Mouse (Mus musculus) telencephalon, adult 2 months (tissue): ENCODE measurements at regions not wholly inside any gene's neighbourhood (a gene's known extent, or its start where the extent isn't known, plus 50 kb on each side); places are given as distances from the start of the nearest gene placed in this dataset.

Source experiments
- DNase-seq: peaks from one replicate; pipeline ENCODE4 v3.0.0-alpha.2; 2011; ENCODE audit warnings: low read depth, low spot score

DNA sequence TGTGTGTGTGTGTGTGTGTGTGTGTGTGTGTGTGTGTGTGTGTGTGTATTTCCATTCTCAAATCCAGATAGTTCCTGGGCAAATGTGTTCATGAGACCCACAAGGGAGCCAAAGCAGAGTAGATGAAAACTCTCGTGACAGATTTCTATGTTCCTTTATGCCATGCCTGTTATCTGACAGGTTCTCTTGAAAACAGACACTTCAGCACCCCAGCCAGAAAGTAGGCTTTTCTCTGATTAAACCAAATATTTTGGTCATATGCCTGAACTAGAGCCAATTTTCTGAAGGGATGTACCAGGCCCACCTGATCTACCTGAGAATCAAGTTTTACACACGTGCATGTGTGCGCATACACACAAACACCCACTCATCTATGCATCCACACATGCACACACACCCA is 95.5 kb downstream of the Psat1 start:
- no peak for DNase-seq

DNA sequence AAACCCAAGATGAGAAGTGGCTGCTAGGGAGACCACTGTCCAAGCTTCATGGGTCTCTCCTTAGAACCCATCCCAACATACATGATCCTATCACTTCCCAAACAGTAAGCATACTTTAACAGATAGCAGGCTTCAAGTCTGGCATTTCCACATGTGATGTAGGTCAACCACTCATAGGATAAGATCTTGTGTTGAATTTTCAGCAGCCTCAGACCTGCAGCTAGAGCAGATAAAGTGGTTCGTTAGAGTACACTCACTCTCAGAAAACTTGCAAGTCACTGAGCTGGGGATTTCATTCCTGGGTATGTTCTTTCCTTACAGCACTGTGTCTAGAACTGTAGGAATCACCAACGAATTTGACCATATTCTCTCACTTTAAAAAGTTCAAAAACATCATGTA is 96.4 kb downstream of the Psat1 start:
- no peak for DNase-seq

DNA sequence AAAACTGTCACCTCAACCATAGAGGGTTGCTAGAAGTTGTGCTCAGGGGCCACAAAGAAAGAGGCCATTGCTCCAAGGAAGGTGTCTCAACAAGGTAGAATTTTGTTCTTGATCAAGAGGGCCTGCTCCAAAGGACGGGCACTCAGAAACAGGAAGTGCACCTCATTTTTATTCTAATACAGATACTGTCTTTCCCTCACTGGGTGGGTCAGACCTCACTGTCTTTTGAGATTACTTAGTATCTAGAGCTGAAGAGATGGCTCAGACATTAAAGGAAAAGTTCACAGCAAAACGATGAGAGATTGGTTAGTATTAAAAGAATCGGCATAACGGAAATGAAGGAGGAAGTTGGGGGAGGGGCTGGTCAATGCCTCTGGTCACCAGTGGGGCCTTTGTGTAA is 97.9 kb downstream of the Psat1 start:
- no peak for DNase-seq

DNA sequence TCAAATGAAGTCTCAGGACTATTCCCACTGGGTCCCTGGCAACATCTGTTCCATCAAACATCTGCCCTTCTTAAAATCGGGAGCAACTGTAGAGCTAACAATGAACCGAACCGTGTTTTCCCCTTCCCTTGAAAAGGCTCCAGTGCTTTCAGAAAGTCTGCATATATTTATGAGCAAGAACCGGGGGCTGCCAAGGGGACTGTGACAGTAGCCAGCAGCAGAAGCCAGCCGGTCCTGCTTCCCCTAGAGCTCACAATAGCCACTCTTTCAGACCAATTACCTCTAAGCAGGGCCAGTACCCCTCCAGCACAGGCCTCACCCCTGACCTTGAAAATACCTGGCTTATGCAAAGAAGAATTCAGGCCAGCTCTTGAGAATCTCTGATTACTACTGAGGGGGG is 108.8 kb downstream of the Psat1 start:
- no peak for DNase-seq

DNA sequence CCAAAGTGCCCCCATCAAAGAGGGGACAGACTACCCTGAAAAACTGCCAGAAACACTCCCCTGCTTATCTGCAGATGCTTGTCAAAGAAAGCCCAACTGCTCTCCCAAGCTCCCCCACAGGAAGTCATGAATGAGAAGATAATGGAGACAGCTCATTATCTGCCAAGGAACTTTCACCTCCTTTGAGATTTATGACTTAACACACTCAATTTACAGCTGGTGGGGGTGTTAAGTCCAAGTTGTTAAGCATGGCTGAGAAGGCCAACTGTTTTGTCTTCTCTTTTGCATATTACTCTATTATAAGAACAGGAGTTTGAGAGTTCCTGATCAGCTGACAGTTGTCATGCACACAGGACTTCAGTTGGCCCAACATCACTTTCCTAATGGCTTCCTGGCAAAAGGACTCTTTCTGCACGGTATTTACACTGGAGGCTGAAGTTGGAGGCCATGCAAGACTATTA is 109.4 kb downstream of the Psat1 start:
- DNase-seq, result no peak

DNA sequence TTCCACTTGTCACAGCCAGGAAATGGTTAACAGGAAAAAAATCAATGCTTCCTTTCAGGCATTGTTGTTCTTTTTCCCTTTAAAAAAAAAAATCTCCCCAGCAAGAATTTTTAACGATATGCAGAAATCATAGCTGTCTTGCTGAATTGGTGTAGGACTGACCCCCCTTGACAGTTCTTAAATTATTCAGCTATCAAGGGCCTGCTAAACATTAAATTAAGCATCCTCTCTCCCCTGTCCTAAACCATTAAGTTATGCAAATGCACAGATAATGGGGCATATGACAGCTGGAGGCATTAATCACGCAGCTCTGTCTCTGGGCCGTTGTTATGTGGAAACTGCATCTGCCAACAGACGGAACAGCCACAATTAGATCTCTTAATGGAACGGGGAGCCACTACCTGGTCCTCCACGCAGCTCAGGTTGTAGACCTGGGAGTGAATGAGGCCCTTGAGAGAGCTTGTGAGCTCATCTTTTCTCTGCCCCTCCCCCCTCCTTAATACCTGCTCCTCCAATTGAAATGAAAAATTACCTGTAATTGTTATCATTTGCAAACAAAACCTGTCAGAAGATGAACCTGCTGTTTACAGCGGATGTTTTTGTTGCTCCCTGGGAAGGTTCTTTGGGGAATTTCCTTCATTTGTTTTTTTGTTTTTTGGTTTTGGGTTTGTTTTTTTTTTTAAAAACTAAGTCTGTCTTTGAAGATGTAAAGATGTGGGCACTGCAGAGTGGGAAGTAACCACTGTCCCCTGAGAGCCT is 110.0 kb downstream of the Psat1 start:
- no peak for DNase-seq

DNA sequence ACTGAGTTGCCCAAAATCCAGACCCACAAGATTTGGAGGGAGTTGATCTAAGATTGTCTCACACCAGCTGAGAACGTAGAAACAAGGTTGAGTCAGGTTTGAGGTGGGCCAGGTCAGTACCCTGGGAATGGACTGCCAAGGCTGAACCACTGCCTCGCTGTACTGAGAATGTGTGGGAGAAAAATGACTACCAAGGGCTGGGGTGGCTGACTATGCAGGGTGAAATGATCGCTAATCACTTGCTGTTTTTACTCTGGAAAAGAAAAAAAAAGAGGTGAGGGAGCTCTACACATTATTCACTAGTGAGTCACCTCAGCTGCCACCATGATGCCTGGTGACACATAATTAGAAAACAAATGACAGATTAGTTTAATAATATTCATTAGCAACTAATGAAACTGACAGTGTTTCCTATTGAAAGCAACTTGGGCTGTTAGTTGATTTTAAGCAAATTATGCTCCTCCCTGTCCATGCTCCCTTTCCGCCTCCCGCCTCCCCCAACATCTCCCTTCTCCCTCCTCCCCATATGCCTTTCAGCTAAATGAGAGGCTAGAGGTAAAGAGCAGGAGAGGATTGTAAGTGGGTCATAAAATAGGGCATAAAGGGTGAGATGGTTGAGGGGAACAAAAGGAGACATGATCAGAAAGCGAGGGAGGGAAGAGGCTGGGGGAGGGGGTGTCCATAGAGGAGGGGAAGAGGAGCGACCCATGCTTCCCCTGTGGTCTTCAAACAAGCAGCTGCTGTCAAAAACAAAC is 110.8 kb downstream of the Psat1 start:
- no peak for DNase-seq

DNA sequence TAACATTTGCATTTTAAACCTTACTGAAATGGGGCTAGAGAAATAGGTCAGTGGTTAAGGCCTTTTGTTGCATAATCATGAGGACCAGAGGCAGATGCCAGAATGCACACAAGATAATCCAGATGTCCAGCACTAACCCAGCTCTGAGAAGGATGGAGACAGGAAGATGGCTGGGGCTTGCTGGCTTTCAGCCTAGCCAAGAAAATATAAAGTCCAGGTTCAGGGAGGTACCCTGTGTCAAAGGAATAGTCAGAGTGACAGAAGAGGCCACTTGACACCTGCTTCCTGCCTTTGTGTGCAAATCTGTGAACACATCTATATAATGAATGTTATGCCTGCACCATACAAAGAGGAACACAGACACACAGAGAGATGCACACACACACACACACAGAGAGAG is 116.8 kb downstream of the Psat1 start:
- no peak for DNase-seq

DNA sequence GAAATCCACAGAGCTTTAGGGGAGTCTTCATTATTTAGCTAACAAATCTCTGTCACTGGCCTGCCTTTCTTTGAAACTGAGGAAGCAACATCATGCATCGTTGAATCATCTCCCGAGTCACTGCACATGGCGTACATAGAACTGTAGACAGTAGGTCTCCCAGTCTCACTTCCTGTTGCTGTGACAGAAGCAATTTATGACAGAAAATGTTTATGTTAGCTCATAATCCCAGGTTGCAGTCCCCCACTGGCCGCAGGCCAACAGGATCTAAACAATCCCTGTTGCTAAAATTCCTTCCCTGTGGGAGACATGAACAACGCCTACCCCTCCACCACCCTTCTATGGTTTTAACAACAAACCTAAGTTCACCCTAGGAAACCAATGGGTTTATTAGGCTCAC is 118.0 kb downstream of the Psat1 start:
- no peak for DNase-seq

DNA sequence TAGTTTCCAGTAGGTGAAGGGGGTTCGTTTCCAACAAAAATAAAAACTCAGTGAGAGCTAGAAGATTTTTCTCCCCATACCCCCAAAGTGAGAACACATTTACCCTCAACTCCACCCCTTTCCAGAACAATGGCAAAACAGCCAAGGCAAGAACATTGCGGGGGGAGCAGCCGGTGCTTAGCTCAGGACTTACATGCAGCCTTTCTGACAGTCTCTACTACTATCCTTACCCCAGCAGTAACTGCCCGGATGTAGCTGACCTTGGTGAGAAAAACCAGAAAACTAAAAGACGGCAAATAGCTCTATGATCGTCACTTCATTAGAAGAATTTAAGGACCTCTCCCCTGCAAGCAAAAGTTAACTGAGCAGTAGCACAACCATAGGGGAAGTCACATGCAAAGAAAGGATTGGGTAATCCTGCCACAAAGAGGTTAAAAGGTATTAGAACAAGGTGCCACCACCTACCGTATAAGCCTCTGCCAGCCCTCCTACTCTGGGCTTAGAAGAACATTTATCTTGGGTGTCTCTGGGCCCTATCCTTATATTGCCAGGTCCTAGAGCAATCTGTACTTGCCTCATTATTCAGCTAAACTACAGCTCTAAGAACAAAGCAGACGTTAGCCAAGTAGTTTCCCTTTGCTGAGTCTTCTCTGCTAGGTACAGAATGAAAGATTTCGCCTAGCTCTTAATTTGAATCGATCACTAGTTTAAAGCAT is 119.0 kb downstream of the Psat1 start:
- no peak for DNase-seq

DNA sequence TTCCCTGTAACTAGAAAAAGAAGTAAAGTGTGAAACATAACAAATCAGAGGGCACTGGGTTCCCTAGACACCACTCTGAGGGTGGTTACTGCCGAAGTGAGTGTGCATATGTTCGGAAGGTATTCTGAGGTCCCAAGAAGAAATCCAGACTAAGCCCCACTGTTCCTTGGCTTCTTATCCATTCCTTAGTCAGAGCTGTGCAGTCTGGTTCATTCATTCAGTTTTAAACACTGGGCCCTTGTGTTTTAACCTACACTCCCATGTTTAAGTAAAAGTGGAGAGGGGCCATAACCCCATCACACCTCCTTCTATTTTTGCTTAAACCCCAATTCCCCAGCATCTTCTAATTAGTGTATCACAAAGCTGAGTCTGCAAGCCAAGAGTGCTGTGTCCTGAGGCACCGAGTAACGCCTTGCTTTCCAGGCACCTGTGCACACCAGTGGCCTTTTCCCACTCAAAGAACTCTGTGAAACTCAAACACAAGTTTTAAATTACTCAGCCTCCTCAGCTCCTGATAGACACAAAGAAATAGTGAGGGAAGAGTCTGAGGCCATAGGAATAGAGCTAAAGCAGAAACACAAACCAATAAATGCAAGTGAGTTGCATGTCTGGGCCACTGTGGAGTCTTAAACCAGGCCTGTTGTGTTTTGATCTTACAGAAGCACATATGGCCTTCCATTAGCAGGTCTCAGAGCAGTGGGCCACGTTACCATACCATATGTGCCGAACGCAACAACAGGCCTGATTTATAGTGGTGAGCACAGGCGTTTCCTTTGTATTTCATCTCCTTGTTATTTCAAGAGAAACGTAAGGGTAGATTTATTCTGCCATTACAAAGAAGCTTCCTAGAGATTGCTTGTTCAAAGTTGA is 119.8 kb downstream of the Psat1 start:
- DNase-seq, result no peak

DNA sequence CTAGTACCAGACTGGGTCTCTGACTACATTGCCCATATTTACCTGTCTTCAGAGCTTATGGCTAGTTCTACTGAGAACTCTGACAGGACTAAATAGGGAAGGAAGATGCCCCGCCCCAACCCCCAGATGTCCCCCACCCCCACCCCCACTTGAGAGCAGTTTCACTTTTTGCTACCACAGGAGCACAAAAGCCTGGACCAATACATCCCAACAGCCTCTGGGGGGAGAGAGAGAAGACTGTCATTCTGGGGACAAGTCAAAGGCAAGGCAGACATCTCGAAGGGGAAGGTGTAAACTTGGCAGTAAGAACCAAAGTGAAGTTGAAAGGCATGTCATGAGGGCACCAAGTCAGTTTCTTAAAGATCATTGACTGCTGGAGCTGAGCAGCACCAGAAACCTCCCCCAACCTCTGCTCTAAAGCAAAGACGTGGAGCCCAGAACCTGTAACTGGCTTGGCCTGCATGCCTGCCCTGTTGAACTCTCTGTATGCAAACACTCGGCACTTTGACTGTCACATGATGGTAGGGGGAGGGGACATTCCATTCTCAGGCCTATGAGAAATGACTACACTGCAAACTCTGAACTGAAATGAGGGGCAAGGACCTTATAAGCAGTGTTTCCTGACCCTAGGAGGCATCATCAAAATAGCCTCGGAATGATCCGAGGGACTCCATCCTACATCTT is 123.3 kb downstream of the Psat1 start:
- DNase-seq, result no peak

DNA sequence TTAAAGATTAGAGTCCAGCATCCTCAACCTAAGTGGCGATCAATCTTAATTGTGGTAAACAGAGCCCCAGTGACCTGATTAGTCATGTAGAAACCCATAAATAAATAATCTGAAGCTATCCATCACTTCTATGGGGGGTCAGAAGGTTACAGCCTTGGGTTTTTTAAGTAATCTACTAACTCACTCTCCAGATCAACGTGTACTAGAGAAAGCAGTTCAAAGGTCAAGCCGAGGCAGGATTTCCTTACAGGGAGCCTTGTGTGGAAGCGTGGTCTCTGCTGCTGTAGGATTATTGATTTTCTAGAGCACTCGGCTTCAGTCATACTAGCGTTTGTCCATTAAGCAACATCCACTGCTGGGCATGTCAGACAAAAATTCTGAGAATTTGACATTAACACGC is 127.1 kb downstream of the Psat1 start:
- DNase-seq, result no peak

DNA sequence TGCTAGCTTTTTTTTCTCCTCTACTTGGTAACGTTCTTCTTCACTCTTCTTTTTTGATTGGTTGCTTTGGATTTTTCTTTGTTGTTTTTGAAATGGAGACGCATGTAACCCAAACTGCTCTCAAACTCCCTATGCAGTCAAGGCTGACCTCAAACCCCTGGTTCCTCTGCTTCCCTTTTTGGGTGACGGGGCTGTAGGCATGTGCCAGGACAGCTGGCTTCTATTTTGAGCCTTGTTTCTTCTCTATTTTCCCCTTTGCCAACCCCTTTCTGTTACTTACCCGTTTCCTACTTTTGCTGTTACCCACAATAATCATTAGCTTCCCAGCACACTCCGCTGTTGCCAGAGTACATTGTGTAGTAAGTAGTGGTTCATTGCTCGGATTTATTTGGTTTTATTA is 132.0 kb downstream of the Psat1 start:
- no peak for DNase-seq

DNA sequence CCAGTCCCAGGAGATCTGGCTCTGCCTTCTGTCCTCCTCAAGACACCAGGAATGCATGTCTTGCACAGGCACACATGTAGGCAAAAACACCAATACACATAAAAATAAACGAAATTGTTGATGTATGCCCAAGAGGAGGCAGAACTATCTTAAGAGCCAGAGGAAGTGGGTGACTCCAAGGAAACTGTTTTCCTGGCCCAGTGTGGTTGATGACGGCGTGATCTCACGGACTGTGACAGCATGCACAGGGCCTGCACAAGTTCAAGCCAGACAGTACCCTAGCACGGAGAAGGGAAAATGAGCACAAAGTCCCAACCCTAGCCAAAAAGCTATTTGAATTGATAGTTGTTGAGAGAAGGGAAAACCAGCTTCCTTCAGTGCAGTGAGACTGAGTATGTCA is 138.1 kb downstream of the Psat1 start:
- DNase-seq, result no peak

DNA sequence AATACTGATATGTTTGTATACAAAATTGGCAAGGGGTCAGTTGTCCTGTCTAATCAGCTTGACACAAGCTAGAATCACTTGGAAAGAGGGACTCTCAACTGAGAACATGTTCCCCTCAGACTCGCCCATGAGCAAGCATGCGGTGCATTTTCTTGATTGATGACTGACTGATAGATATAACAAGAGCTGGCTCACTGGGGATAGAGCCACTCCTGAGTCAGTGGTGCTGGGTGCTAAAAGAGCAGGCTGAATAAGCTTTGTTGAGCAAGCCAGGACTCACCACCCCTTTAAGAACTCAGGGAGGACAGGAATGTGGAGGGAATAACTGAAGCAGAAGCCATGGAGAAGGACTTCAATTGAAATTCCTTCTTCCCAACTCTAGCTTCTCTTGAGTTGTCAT is 139.5 kb downstream of the Psat1 start:
- no peak for DNase-seq

DNA sequence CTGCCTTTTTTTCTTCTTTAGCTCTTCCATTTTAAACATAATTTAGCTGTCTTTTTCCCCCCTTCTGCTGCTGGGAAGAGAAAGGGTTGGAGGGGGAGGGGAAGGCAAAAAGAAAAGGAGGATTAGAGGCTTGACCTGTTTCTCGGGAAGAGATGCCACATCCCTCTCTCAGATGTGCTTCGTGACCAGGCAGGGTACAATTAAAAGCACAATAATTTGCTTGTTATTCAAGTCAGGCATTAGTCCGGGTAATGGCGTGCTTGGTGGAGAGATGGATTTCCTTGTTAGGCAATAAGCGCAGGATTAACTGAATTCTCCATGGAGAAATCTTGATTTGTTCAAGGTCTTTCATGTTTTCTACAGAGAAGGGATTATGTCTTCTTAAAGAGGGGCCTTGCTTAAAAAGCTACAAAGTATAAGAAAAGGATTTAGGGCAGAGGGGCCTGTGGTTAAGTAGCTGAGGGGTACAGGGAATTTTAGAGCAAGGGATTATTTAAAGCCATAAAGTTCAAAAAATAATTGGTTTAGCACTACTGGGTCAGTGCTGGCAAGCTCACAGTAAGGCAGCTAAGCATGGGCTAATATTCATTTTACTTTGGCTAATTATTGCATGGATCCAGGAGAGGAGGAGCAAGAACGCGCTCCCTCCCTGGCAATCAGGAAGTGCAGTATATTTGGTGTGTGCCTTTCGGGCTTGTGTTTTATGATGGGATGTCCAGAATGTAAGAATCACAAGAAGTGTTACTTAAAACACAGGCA is 143.8 kb downstream of the Psat1 start:
- DNase-seq, result no peak

DNA sequence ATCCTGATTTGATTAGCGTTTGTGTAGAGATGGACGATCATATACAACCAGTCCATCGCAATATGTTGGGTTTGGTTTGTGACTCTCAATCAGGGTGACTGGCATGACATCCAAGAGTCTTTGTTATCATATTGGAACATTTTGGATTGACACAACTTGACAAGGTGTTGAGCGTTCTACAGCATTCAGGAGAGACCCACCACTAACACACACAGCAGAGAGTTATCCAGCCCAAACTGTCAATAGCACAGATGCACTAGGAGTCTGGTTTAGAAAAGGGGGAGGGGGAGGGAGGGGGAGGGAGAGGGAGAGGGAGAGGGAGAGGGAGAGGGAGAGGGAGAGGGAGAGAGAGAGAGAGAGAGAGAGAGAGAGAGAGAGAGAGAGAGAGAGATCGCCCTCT is 144.5 kb downstream of the Psat1 start:
- no peak for DNase-seq

DNA sequence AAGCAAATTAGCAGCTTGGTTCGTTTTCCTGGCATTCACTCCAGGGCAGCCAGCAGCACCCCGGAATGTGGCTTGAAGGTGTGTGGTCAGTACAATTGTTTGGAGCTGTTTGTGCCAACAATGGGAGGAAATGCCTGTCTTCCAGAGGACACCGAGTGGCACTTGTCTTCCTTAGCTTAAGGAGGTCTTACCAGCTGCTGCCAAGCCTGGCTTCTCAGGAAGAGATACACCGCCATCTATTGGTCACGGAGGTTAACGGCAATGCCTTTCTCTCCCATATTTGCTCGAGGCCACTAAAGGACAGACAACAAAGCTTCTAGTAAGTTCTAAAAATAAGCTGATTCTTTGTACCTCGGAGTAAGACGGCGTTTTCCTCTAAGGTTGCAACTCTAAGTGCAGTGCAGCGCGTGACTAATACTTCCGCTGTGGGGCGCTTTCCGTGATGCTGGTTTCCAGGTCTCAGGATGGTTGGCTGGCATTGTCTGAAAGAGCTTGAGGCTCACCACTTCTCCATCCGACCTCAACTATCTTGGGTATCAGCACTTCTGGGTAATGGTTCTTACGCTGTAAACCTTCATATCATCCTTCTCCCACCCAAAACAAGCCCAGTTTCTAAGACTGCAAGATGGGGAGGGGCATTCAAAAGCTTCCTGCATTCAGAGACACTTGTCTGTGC is 145.2 kb downstream of the Psat1 start:
- peak; percentile 83 for DNase-seq
